Mouse (Mus musculus): ENCODE results near the gene Serbp1.

DNA sequence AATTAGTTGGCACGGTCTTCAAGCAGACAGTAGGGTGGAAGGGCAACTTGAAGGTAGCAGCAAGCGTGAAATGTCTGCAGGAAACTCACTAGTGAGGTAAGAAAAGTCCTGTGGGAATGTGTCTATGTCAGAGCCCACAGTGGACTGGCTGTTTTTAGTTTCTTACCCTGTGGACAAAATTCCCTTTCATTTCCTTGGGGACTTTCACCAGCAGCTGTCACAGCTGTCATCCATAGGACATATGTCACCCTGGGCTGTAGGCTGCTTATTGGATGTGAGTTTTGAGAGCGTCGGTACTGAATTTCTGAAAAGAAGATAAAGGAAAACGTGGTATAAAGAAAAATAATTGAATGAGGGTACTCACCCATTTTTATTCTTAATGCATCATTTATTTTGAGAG is 60.8 kb downstream of the Serbp1 start:
- TF ChIP-seq CTCF (IDR thresholded peaks at IDR 0.05; ENCODE audit: extremely low read depth, insufficient read length, insufficient replicate concordance, low read depth, low read length): no peak
- no peak for TF ChIP-seq POLR2A (IDR thresholded peaks at IDR 0.05; ENCODE audit: low read depth, low read length)

All from small intestine, adult 2 months (tissue).